Mouse (Mus musculus) embryo, embryonic 11.5 days (tissue): ENCODE measurements at regions not wholly inside any gene's neighbourhood (a gene's known extent, or its start where the extent isn't known, plus 50 kb on each side); places are given as distances from the start of the nearest gene placed in this dataset.

Experiments
- DNase-seq: peaks from one replicate; pipeline ENCODE4 v3.0.0-alpha.2; 2012; ENCODE audit warnings: low read depth, low spot score

DNA sequence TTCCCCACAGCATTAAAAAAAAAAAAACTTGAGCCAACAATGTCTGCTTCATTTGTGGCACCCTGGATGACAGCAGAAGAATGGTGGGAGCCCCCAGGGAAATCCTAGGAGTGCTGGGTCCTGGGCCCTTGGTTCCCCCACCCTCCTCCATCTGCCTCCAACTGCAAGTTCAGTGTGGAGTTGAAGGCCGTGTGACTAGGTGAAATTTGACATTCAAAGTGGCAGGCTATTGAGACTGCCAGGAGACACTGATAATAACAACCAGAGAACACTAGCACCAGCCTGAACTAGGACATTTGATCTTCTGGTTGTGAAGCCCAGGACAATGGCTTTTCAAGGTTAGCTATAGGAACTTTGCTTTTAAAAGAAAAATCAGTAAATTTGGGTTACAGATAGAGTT lies 74.0 kb downstream of the Adamts15 start:
- no peak for DNase-seq

DNA sequence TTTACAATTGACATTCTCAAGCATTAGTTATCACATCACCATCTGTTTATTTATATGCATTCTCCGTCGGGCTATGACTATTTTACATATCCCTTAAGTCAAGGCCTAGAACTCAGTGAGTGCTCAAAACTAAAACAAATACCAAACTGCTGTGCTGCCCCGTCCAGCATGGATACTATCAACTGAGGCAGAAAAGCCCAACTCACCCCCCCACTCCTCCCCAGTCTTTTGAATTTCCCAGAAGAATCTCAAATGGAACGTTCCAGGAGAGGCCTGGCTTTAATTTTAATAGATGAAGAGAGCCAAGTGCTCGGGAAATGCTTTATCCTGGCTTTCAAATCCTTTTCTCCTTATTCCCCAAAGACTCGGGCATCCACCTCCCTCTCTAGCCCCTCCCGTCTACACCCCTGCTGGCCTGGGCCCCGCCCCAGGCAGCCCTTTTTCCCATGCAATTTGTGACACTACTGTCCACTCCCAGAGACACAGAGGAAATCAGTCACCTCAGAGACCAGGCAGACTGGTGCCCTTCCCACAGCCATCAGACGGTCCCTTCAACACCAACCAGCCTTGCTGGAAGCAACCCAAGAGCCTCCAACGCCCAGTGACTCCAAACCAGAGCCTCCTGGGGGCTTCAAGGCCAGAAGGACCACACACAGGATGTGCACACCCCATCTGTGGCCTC lies 76.5 kb downstream of the Adamts15 start:
- DNase-seq: no peak

DNA sequence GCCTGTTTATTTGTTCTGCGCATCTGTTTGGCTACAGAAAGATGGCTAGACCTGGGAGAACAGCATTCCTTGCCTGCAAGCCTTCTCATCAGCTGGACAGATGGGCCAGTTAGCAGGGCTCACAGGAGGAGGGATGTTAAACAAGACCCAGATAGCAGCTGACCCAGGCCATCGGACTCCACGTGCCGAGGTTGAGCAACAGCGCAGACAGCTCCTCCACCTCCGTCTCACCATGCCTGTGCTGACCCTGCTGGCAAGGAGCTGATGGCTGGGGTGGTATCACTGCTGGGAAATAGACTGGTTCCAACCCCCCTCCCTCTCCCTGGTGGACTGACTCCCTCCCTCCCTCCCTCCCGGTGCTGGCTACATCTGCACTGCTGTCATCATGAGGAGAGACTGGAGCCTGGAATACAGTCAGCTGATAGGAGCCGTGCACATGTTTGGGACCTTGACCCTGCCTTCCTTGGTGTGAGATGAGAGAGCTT lies 78.1 kb downstream of the Adamts15 start:
- no peak for DNase-seq

DNA sequence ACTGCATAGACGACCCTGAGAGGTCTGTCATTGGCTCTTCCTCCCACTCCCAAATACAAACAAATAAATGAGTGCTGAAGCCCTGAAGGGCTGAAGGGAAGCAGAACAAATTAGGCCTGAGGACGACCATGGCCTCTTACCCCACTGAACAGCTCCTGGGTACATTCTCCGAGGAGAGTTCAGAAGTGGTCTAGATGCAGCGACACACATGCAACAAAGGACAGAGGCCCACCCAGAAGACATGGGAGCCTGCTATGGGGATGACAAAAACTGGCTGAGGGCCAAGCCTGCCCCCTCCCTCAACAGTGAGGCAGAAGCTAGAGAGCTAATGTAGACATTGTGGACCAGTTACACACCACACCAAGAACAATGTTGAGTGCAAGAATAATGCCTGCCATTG lies 87.3 kb downstream of the Adamts15 start:
- DNase-seq: no peak

DNA sequence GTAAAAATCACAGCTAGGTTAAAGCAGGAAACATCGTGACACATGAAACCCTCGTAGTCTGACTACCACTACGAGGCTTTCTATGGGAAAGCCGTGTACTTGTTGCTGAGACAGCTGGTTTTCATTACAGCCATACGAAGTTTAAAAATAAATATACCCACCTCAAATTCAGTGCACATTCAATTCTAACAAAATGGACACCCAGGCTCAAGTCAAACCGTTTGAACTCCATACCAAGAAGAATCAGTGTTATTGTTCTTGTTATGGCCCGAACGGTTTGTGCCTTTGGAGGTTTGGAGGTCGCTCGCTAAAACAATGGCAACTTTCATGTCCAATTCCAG lies 87.7 kb downstream of the Adamts15 start:
- no peak for DNase-seq

DNA sequence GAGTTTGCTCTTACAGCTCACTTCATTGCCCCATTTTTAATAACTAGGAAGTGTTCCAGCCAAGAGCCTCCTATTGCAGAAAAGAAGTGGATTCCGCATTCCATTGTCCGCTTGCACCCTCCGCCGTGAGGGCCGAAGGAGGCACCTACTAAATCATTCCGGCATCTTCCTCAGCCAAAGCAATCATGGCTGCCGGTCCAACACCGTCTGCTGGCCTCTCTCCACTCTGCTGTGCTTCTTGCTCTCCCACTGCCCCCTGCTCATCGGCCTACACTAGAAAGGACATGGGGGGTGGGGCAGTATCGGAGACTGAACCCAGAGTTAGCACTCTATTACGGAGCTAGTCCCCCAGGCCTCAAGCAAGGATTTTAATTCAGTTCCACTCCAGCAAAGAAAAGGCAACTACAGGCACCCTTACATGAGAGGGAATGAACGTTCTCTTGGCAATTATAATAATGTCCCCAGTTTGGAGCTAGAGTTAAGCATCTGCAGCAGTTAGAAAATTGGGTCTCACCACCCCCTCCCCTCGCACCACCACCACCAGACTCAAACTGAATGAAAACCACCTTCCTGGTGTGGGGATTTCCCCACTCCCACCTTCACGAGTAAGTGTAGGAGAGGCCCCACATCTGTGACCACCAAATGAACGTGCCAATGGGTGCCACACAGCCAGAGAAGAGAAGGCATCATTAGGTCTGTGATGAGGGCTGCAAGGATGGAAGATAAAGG lies 88.3 kb downstream of the Adamts15 start:
- DNase-seq: no peak

DNA sequence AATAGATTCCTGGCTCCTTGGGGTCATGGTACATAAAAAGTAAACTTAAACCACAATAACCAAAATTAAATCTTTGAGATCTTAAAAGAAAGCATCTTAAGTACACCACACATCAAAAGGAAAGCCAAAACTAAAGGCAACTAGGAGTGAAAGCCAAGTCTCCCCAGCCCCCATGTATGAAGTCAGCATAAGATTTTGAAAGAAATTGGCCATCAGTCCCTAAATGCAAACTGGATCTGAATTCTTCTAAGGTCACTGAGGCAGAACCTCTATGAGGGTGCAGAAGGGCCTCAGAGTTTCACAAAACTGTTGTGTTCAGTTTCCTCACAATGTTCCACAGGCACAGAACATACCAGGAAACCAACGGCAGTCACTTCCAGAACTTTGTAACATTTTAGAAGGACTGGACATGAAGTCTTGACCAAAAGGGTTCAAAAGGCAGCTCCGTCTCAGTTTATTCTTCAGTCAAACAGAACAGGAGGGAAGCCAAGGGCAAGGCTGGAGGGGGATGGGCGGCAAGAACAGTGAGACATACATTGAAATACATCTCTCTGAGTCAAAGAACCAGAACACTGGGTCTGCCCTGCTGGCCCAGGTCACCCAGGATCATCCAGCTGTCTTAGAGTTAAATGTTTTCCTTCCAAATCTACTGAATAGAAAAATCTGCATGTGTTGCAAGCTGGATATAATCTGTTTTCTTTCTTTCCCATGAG lies 92.9 kb downstream of the Adamts15 start:
- DNase-seq: no peak

DNA sequence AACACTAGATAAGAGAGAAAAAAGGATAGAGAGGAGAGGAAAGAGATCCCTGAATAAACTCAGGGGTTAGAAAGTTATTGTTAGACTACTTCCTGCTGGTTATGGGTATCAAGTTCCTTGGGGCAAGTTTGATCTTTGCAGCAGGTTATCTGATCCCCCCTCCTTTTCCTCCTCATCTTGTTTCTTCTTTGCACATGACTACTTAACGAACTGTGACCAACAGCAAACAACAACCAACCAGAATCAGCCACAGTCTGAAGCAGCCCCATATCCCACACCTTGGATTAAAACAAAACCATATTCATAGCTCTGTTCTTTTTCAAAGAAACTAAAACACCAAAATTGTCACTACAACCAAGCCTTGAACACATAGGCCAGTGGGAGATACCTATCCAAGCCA lies 94.5 kb downstream of the Adamts15 start:
- no peak for DNase-seq

DNA sequence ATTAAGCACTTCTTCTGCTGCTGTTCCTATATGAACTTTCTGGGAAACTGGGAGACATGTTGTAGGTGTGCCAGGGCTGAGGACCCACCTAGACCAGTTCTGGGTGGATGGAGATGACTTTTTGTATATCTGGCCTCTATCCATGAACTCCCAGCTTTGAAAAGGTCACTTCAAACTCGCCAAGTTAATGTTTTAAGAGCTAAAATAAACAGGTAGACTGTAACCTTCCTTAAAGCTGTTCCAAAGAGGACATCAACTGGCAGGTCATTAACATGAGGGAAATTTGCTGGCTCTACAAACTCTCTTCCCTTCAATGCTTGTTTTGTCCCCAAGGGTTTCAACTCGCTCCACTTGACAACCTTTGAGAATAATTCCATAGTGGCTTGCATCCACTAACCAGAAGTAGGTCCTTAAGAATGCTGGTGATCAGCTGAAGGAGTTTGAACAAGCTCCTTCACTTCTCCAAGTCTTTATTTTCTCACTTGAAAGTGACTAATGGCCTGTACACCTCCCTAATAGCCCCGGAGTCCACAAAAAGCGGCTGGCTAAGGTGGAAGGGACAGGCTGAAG lies 98.1 kb downstream of the Adamts15 start:
- DNase-seq: no peak

DNA sequence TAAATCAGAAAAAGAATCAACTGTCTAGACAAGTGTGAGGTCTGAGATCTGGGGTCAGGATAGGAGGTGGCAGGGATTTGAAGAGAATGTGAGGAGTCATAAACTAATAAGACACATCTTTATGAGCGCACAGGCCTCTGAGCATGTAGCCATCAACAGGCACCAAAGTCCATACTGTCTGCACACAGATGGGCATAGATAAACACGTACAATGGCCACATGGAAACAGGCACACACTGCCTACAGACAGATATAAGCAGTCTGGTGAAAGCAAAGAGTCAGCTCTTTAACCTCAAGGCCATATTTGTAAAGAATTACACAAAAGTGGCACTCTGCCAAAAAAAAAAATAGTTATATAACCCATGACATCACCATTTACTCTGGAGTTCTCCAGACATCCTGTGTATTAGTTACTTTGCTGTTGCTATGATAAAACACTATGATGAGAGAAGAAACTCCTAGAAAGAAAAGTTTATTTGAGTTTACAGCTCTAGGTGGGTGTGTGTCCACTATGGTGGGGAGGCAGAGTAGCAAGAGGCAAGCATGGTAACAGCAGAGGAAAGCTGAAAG lies 101.4 kb downstream of the Adamts15 start:
- no peak for DNase-seq

DNA sequence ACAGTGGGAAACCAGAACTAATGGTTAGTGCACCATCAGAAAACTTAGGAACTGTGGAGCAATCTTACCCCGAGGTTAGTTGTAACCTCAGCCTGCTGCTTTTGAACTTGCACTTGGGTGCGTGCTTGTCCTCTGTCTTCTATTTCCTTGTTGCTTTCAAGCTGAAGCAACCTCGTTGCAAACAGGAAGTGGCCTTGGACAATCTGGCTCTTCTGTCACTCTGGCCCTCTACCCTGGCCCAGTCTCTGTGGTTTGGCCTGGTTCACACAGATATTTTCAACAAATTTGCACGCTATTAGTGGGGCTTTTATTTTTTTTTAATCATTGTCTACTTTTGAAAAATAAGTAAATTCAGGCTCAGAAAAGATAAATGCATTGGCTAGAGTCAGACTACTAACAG lies 109.0 kb downstream of the Adamts15 start:
- no peak for DNase-seq

DNA sequence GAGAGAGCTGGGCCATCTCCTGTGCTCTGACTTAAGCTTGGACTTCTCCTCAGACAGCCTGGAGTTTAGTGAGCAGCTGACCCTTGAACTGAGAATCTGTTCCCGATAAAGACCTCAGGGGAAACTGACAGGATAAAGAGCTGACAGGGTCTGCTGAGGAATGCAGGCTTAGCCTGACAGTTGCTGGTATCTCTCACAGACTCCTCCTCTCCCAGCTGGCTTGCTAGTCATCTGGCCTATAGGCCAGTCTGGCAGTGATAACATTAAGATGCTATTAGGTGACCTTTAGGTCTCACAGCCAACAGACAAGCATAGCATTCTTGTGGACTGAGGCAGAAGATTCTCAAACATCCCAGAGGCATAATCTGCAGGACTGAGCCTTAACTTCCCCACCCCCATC lies 111.4 kb downstream of the Adamts15 start:
- DNase-seq: no peak

DNA sequence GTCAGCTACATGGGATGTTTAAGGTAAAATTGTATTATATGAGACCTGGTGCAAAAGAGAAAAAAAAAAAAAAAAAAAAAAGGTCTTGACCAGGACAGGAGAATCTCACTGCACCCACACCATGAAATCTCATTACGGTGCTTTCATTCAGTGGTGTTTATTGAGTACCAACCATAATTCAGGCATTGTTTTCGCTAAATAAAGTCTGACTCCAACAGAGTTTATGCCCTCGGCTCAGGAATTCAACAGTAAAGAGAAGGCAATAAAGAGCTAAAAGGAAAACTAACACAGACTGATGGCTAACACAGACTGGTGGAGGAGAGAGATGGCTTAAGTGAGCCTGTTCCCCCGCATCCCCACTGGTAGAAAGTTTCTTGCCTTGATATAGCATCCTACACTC lies 112.0 kb downstream of the Adamts15 start:
- DNase-seq: no peak

DNA sequence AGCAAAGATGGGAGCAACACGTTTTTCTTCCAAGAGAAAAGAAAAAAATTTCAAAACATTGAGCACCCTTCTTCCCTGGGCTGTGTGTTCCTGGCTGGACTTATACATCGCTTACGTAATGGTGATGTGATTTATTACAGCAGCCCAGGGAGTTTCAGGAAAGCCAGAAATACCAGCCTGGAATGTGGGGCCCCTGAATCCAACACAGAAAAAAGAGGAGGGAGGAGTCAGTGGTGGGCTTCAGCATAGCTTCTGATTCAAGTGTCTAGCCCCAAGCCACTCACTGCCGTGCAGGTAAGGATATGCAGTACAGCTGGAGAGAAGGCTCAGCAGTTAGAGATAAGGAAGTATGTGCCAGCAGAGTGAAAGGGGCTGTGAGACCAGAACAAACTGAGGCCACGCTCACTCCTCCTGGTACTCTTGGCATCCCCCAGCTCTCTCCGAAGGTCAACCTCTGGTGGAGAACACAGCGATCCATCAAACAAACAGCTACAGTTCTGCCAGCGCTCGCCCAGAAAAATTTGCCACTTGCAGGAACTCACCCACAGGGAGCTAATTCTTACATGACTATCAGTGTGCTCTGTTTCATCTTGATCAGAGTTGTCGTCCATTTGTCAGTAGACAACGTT lies 113.3 kb downstream of the Adamts15 start:
- DNase-seq: peak; percentile 54

DNA sequence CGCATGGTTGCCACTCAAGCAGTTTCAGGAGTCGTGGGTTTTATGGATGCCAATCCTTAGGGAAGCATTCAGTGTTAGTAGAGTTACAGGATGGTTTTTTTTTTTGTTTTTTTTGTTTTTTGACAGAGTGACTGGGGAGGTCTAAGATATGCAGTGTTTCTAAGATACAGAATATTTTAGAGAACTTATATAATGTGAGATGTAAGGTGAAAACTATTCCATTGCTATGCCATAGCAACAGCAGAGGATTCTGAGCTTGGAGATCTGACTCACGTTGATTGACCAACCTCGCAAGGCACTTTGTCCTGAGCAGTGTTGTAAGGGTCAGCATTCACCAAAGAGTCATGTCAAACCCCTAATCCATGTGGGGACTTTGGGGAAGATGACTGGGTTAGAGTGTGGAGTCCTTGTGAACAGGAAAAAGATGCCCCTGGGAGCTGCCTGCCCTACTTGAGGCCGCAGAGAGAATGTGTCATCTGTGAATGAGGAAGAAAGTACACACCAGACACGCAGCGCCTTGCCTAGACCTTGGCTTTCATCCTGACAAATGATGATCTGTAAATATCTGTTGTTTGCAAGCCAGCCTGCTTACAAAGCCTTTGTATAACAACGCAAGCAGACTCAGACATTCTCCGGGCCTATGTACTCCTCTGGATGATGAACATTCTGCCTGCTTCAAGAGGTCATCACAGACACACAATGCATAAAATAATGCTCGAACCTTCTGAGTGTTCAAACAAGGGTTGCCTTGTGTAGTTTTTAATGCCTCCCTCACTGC lies 118.3 kb downstream of the Adamts15 start:
- DNase-seq: no peak

DNA sequence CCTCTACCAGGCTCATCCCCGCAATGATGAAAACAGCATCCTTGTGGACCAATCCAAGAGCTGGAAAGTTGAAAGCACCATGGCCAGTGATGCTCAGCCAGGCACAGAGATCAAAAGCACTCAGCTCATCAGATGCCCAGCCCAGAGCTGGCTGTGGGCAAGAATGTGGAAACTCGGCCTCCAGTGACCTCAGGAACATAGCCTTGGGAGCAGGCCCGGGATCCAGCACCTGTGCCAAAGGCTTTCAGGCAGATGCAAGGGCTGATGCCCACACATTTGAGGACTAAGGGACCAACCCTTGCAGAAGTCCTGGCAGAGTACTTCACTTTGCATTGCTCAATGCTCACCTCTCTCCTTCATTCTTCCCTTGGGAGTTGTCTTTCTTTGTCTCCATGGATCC lies 119.4 kb downstream of the Adamts15 start:
- no peak for DNase-seq

DNA sequence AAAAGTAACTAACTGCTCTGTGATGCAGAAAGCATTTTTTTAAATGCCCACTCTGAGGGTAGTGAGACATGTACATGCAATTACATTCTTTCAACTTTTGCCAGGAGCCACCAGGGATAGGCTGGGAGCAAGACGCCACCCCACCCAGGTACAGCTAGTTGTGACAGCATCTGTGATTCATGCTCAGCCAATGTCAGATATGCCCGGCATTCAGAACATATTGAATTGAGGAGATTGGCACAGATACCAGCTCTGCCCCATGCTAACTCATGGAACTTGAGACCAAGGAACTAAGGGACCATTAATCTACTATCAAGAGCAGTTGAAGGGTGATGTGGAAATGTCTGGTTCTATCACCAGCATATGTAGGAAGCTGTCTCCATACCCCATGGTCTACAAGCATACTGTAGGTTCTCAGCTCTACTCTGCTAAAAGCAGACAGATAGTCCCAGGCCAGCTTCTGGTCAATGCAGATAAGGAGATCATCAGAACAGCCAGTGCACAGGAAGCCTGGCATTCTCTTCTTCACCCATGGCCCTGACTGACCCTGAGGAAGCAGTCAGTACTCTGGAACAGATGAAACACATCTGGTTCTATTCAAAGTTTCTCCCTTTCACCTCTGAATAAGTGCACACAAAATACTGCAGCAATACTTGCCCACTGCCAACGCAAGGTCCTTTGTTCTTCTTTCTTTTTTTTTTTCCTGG lies 127.4 kb downstream of the Adamts15 start:
- DNase-seq: no peak

DNA sequence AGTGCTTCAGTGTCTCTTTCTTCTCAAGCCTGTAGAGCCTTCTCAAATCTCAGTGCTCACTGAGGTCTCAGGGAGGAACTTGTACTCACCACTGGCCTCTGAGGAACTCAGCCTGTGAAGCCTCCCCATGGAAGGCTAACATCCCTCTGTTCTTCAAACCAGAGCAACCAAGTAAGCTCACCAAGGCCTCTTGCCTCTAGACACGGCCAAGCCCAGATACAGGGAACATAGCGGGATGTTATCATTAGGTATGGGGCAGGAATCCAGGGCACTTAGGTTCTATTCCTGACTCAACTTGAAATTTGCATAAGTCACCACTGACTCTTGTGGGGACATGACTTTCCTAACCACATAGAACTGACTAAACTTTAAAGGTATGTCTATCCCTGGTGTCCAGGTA lies 141.0 kb downstream of the Adamts15 start:
- no peak for DNase-seq

DNA sequence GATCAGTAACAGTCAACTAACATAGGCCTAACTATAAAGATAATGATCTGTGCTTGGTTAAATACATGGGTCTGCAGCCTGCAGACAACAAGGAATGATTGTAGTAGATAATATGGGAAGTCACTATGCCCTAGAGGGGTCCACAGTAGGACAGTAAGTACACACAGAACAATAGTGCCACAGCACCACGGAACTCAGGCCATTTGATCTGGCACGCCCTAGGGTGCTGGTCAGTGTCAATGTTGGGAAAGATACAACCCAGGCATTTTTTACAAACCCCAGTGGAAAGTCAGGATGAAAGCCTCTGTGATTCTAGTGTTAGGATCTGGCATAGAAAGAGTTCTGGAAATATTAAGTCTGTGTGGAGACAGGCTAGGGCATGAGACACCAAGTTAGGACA lies 144.4 kb downstream of the Adamts15 start:
- DNase-seq: no peak

DNA sequence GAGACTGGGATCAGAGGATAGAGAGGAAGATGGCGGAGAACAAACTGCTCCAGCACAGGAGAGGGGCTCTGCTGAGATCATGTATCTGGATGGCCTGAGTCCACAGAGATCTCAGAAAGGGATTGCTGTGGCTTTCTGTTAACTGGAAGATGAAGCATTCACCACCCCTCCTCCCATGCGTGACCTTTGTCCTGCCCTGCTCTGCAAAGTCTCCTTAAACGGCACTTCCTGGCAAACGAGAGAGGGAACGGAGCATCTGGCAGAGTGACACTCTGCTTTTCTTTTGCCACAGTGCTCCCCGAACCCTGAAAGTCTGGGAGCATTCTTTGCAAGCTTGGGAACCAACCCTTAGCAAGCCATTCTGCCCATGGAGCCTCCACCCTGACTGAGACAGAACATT lies 147.1 kb downstream of the Adamts15 start:
- no peak for DNase-seq
